Mouse (Mus musculus): ENCODE measurements around the gene Stkld1. TPM values are rescaled to one million over a fixed set of nuclear protein-coding genes. Genes with fewer than 3 reads are reported as not detected.

Gene Stkld1
- polyA plus RNA-seq, 1 experiment from 2014 or later, result 0.08 TPM

GRCm38 (mm10) chr2:26964724-26965370 is 31.0 kb downstream of the Stkld1 start:
- Histone ChIP-seq H3K4me1 (ENCODE audit: control insufficient read depth, insufficient read depth, low read length) (peaks cover 5% of the 10 kb centered on the region; the same call in 1 of the 2 replicates), H3K27ac (replicated peaks; ENCODE audit: low read depth, low read length) (peak overlapping the region; percentile 98), H3K9ac (ENCODE audit: low read length) (peak overlapping the region; percentile 81), H3K9me3 (ENCODE audit: control insufficient read depth, low read length) (no peaks in the 10 kb centered on the region), H3K27me3 (ENCODE audit: control insufficient read depth, insufficient read depth, low read length) (no peaks in the 10 kb centered on the region), H3K4me3 (ENCODE audit: low read depth, low read length) (peak overlapping the region; percentile 84), H3K36me3 (ENCODE audit: control insufficient read depth, insufficient read depth, low read length) (peaks cover 6% of the 10 kb centered on the region; the same call in 1 of the 2 replicates), H3K4me2 (ENCODE audit: low read depth, severe bottlenecking) (peak overlapping the region; percentile 77)
- ATAC-seq (ENCODE audit: insufficient number of reproducible peaks, low FRiP score, low TSS enrichment, low read depth) (peak; percentile 13; the same call in 1 of the 2 replicates), DNase-seq (ENCODE audit: low spot score) (no peak)
- WGBS, result 14% methylated on average over 14 of the region's 14 CpGs

- WGBS, result 79% methylated on average over 2 of the region's 2 CpGs
Observed at GRCm38 (mm10) chr2:26967262-26967661, 33.4 kb downstream of the Stkld1 start.

GRCm38 (mm10) chr2:26973116-26973515 is 39.3 kb downstream of the Stkld1 start, which contains the start of gene Adamts13:
Gene Adamts13 (plus strand): TSS chr2:26973416.
- H3K4me1 ChIP-seq (ENCODE audit: control insufficient read depth, insufficient read depth, low read length), result no peaks in the 10 kb centered on the region
- no peaks in the 10 kb centered on the region for H3K9me3 ChIP-seq (ENCODE audit: control insufficient read depth, low read length)
- H3K36me3 ChIP-seq (ENCODE audit: control insufficient read depth, insufficient read depth, low read length), result no peaks in the 10 kb centered on the region
- H3K9ac ChIP-seq (ENCODE audit: low read length), result no peak within 1 kb of the TSS
- no peak within 1 kb of the TSS for H3K4me2 ChIP-seq (ENCODE audit: low read depth, severe bottlenecking)
- H3K27ac ChIP-seq (replicated peaks; ENCODE audit: low read depth, low read length), result no peak within 1 kb of the TSS
- ATAC-seq (ENCODE audit: insufficient number of reproducible peaks, low FRiP score, low TSS enrichment, low read depth), result no peak
- DNase-seq (ENCODE audit: low spot score), result no peak
- WGBS, result 77% methylated on average over 3 of the region's 3 CpGs
- H3K4me3 ChIP-seq (ENCODE audit: low read depth, low read length), result no peak within 1 kb of the TSS
- H3K27me3 ChIP-seq (ENCODE audit: control insufficient read depth, insufficient read depth, low read length), result no peaks in the 10 kb centered on the region

More at GRCm38 (mm10) chr2:26967262-26967661, 33.4 kb downstream of the Stkld1 start:
- no peak overlapping the region for H3K4me3 ChIP-seq (ENCODE audit: low read depth, low read length)
- DNase-seq (ENCODE audit: low spot score), result no peak
- H3K4me2 ChIP-seq (ENCODE audit: low read depth, severe bottlenecking), result no peak overlapping the region
- no peak overlapping the region for H3K9ac ChIP-seq (ENCODE audit: low read length)
- H3K27me3 ChIP-seq (ENCODE audit: control insufficient read depth, insufficient read depth, low read length), result no peaks in the 10 kb centered on the region
- no peaks in the 10 kb centered on the region for H3K36me3 ChIP-seq (ENCODE audit: control insufficient read depth, insufficient read depth, low read length)
- H3K4me1 ChIP-seq (ENCODE audit: control insufficient read depth, insufficient read depth, low read length), result peaks cover 5% of the 10 kb centered on the region; the same call in 1 of the 2 replicates
- H3K9me3 ChIP-seq (ENCODE audit: control insufficient read depth, low read length), result no peaks in the 10 kb centered on the region
- no peak for ATAC-seq (ENCODE audit: insufficient number of reproducible peaks, low FRiP score, low TSS enrichment, low read depth)
- H3K27ac ChIP-seq (replicated peaks; ENCODE audit: low read depth, low read length), result no peak overlapping the region

- no peak overlapping the region for H3K27ac ChIP-seq (replicated peaks; ENCODE audit: low read depth, low read length)
Observed at GRCm38 (mm10) chr2:26973960-26974359, 40.1 kb downstream of the Stkld1 start.

GRCm38 (mm10) chr2:26980361-26980760 is 46.5 kb downstream of the Stkld1 start:
- Histone ChIP-seq H3K36me3 (ENCODE audit: control insufficient read depth, insufficient read depth, low read length) (no peaks in the 10 kb centered on the region), H3K4me2 (ENCODE audit: low read depth, severe bottlenecking) (no peak overlapping the region), H3K4me3 (ENCODE audit: low read depth, low read length) (no peak overlapping the region), H3K27ac (replicated peaks; ENCODE audit: low read depth, low read length) (no peak overlapping the region), H3K9ac (ENCODE audit: low read length) (no peak overlapping the region), H3K4me1 (ENCODE audit: control insufficient read depth, insufficient read depth, low read length) (no peaks in the 10 kb centered on the region), H3K27me3 (ENCODE audit: control insufficient read depth, insufficient read depth, low read length) (no peaks in the 10 kb centered on the region), H3K9me3 (ENCODE audit: control insufficient read depth, low read length) (no peaks in the 10 kb centered on the region)
- WGBS, result 100% methylated on average over 1 of the region's 1 CpGs
- no peak for DNase-seq (ENCODE audit: low spot score)
- ATAC-seq (ENCODE audit: insufficient number of reproducible peaks, low FRiP score, low TSS enrichment, low read depth), result no peak

More at GRCm38 (mm10) chr2:26973960-26974359, 40.1 kb downstream of the Stkld1 start:
- Histone ChIP-seq H3K4me2 (ENCODE audit: low read depth, severe bottlenecking) (no peak overlapping the region), H3K4me3 (ENCODE audit: low read depth, low read length) (no peak overlapping the region), H3K4me1 (ENCODE audit: control insufficient read depth, insufficient read depth, low read length) (no peaks in the 10 kb centered on the region), H3K36me3 (ENCODE audit: control insufficient read depth, insufficient read depth, low read length) (no peaks in the 10 kb centered on the region), H3K9me3 (ENCODE audit: control insufficient read depth, low read length) (no peaks in the 10 kb centered on the region), H3K9ac (ENCODE audit: low read length) (no peak overlapping the region), H3K27me3 (ENCODE audit: control insufficient read depth, insufficient read depth, low read length) (no peaks in the 10 kb centered on the region)
- ATAC-seq (ENCODE audit: insufficient number of reproducible peaks, low FRiP score, low TSS enrichment, low read depth), result no peak
- DNase-seq (ENCODE audit: low spot score), result no peak
- WGBS, result 27% methylated on average over 4 of the region's 4 CpGs

GRCm38 (mm10) chr2:26984179-26984578 is 50.3 kb downstream of the Stkld1 start:
- Histone ChIP-seq H3K9ac (ENCODE audit: low read length) (no peak overlapping the region), H3K4me1 (ENCODE audit: control insufficient read depth, insufficient read depth, low read length) (no peaks in the 10 kb centered on the region), H3K36me3 (ENCODE audit: control insufficient read depth, insufficient read depth, low read length) (no peaks in the 10 kb centered on the region), H3K27ac (replicated peaks; ENCODE audit: low read depth, low read length) (no peak overlapping the region), H3K9me3 (ENCODE audit: control insufficient read depth, low read length) (no peaks in the 10 kb centered on the region), H3K27me3 (ENCODE audit: control insufficient read depth, insufficient read depth, low read length) (no peaks in the 10 kb centered on the region), H3K4me3 (ENCODE audit: low read depth, low read length) (no peak overlapping the region), H3K4me2 (ENCODE audit: low read depth, severe bottlenecking) (no peak overlapping the region)
- no peak for ATAC-seq (ENCODE audit: insufficient number of reproducible peaks, low FRiP score, low TSS enrichment, low read depth)
- 72% methylated on average over 2 of the region's 2 CpGs for WGBS
- no peak for DNase-seq (ENCODE audit: low spot score)

GRCm38 (mm10) chr2:26984640-26985039 is 50.8 kb downstream of the Stkld1 start:
- no peak overlapping the region for H3K4me3 ChIP-seq (ENCODE audit: low read depth, low read length)
- H3K4me1 ChIP-seq (ENCODE audit: control insufficient read depth, insufficient read depth, low read length), result no peaks in the 10 kb centered on the region
- H3K4me2 ChIP-seq (ENCODE audit: low read depth, severe bottlenecking), result no peak overlapping the region
- ATAC-seq (ENCODE audit: insufficient number of reproducible peaks, low FRiP score, low TSS enrichment, low read depth) (no peak), DNase-seq (ENCODE audit: low spot score) (no peak)
- no peaks in the 10 kb centered on the region for H3K36me3 ChIP-seq (ENCODE audit: control insufficient read depth, insufficient read depth, low read length)
- no peaks in the 10 kb centered on the region for H3K9me3 ChIP-seq (ENCODE audit: control insufficient read depth, low read length)
- 88% methylated on average over 5 of the region's 5 CpGs for WGBS
- no peak overlapping the region for H3K9ac ChIP-seq (ENCODE audit: low read length)
- H3K27ac ChIP-seq (replicated peaks; ENCODE audit: low read depth, low read length), result no peak overlapping the region
- H3K27me3 ChIP-seq (ENCODE audit: control insufficient read depth, insufficient read depth, low read length), result no peaks in the 10 kb centered on the region

GRCm38 (mm10) chr2:26993936-26994335 is 60.1 kb downstream of the Stkld1 start:
- Histone ChIP-seq H3K9ac (ENCODE audit: low read length) (no peak overlapping the region), H3K27me3 (ENCODE audit: control insufficient read depth, insufficient read depth, low read length) (no peaks in the 10 kb centered on the region), H3K27ac (replicated peaks; ENCODE audit: low read depth, low read length) (no peak overlapping the region), H3K36me3 (ENCODE audit: control insufficient read depth, insufficient read depth, low read length) (no peaks in the 10 kb centered on the region), H3K4me2 (ENCODE audit: low read depth, severe bottlenecking) (no peak overlapping the region), H3K4me1 (ENCODE audit: control insufficient read depth, insufficient read depth, low read length) (no peaks in the 10 kb centered on the region), H3K9me3 (ENCODE audit: control insufficient read depth, low read length) (no peaks in the 10 kb centered on the region), H3K4me3 (ENCODE audit: low read depth, low read length) (no peak overlapping the region)
- DNase-seq (ENCODE audit: low spot score) (no peak), ATAC-seq (ENCODE audit: insufficient number of reproducible peaks, low FRiP score, low TSS enrichment, low read depth) (no peak)
- 79% methylated on average over 3 of the region's 3 CpGs for WGBS
